Mouse (Mus musculus) MEL (cell line): ENCODE measurements at regions not wholly inside any gene's neighbourhood (a gene's known extent, or its start where the extent isn't known, plus 50 kb on each side); places are given as distances from the start of the nearest gene placed in this dataset.

Experiments used
- DNase-seq: peaks from one replicate; pipeline ENCODE4 v3.0.0; 2011; ENCODE audit warnings: low read depth, low spot score
- H3K27ac ChIP-seq: 2 replicates; pipeline ENCODE4 v1.5.1; 2012; ENCODE audit warnings: low read depth, mild to moderate bottlenecking, control low read depth, low read length, moderate library complexity; ENCODE audit not compliant: control insufficient read depth
- H3K27me3 ChIP-seq, 2 experiments: fragments of 150-350 bp in 1 of 2; sonication (generic) in 1 of 2; 2 replicates each; pipeline ENCODE4 v1.6.1; 2012; ENCODE audit warnings: low read length in 2 of 2, mild to moderate bottlenecking in 2 of 2, improper control_type of control experiment in 1 of 2, moderate library complexity in 1 of 2; ENCODE audit not compliant: insufficient read depth in 2 of 2, control insufficient read depth in 1 of 2
- H3K36me3 ChIP-seq, 2 experiments: 2 replicates each; pipeline ENCODE4 v1.6.1; 2012 to 2014; ENCODE audit warnings: low read length in 2 of 2, improper control_type of control experiment in 1 of 2, inconsistent platforms in 1 of 2, mild to moderate bottlenecking in 1 of 2; ENCODE audit not compliant: insufficient read depth in 2 of 2, control insufficient read depth in 1 of 2
- H3K4me1 ChIP-seq, 2 experiments: fragments of 150-350 bp in 1 of 2; sonication (generic) in 1 of 2; 2 replicates each; pipeline ENCODE4 v1.6.1; 2012; ENCODE audit warnings: low read length in 2 of 2, improper control_type of control experiment in 1 of 2, mild to moderate bottlenecking in 1 of 2; ENCODE audit not compliant: insufficient read depth in 2 of 2, control insufficient read depth in 1 of 2
- H3K4me3 ChIP-seq, 2 experiments: fragments of 150-350 bp in 1 of 2; sonication (generic) in 1 of 2; 2 replicates each; pipeline ENCODE4 v1.5.1; 2012; ENCODE audit warnings: low read depth in 2 of 2, low read length in 2 of 2, mild to moderate bottlenecking in 2 of 2, moderate library complexity in 2 of 2, control low read depth in 1 of 2, improper control_type of control experiment in 1 of 2; ENCODE audit not compliant: control insufficient read depth in 1 of 2, insufficient read depth in 1 of 2
- H3K79me2 ChIP-seq: 2 replicates; pipeline ENCODE4 v1.6.1; 2012; ENCODE audit warnings: mild to moderate bottlenecking, low read length, moderate library complexity; ENCODE audit not compliant: control insufficient read depth, poor library complexity, insufficient read depth
- H3K9ac ChIP-seq: 2 replicates; pipeline ENCODE4 v1.6.1; 2012; ENCODE audit warnings: low read depth, mild to moderate bottlenecking, control low read depth, low read length, moderate library complexity; ENCODE audit not compliant: control insufficient read depth, poor library complexity, severe bottlenecking
- H3K9me3 ChIP-seq: fragments of 150-350 bp; sonication (generic); replicated peaks from 2 replicates; pipeline ENCODE4 v1.6.1; 2012; ENCODE audit warnings: mild to moderate bottlenecking, low read length, improper control_type of control experiment, moderate library complexity; ENCODE audit not compliant: insufficient read depth
- BHLHE40 ChIP-seq: IDR thresholded peaks from 2 replicates; pipeline ENCODE4 v1.6.1; 2012; ENCODE audit warnings: low read depth, mild to moderate bottlenecking, inconsistent platforms, low read length, improper control_type of control experiment, borderline replicate concordance
- CHD1 ChIP-seq: IDR thresholded peaks from 2 replicates; pipeline ENCODE4 v1.6.1; 2012; ENCODE audit warnings: low read depth, mild to moderate bottlenecking, inconsistent platforms, low read length, improper control_type of control experiment
- CHD2 ChIP-seq: IDR thresholded peaks from 2 replicates; pipeline ENCODE4 v1.6.1; 2011; ENCODE audit warnings: low read length, improper control_type of control experiment
- E2F4 ChIP-seq: IDR thresholded peaks from 2 replicates; pipeline ENCODE4 v1.6.1; 2011; ENCODE audit warnings: low read depth, low read length, improper control_type of control experiment, borderline replicate concordance
- ELF1 ChIP-seq: IDR thresholded peaks from 2 replicates; pipeline ENCODE4 v1.6.1; 2014; ENCODE audit warnings: low read depth, mild to moderate bottlenecking, inconsistent platforms, low read length, improper control_type of control experiment, moderate library complexity
- GABPA ChIP-seq: IDR thresholded peaks from 2 replicates; pipeline ENCODE4 v1.6.1; 2012; ENCODE audit warnings: low read depth, mild to moderate bottlenecking, inconsistent platforms, low read length, improper control_type of control experiment, moderate library complexity
- HCFC1 ChIP-seq: IDR thresholded peaks from 2 replicates; pipeline ENCODE4 v1.6.1; 2012; ENCODE audit warnings: low read depth, mild to moderate bottlenecking, inconsistent platforms, low read length, improper control_type of control experiment, moderate library complexity
- MAFK ChIP-seq: IDR thresholded peaks from 2 replicates; pipeline ENCODE4 v1.6.1; 2011; ENCODE audit warnings: low read depth, mild to moderate bottlenecking, low read length, improper control_type of control experiment, borderline replicate concordance
- MAZ ChIP-seq: IDR thresholded peaks from 2 replicates; pipeline ENCODE4 v1.6.1; 2012; ENCODE audit warnings: low read depth, mild to moderate bottlenecking, inconsistent platforms, low read length, improper control_type of control experiment
- MYB ChIP-seq: IDR thresholded peaks from 2 replicates; pipeline ENCODE4 v1.6.1; 2011; ENCODE audit warnings: mild to moderate bottlenecking, low read depth, low read length, improper control_type of control experiment
- MYC ChIP-seq: IDR thresholded peaks from 2 replicates; pipeline ENCODE4 v1.6.1; 2011; ENCODE audit warnings: low read depth, mild to moderate bottlenecking, low read length, improper control_type of control experiment, moderate library complexity
- NRF1 ChIP-seq: IDR thresholded peaks from 2 replicates; pipeline ENCODE4 v1.6.1; 2014; ENCODE audit warnings: low read depth, mild to moderate bottlenecking, inconsistent platforms, low read length, improper control_type of control experiment, moderate library complexity; ENCODE audit not compliant: poor library complexity, insufficient read depth, severe bottlenecking
- POLR2A ChIP-seq, 2 experiments: IDR thresholded peaks; 2 replicates each; pipeline ENCODE4 v1.6.1; 2011 to 2012; ENCODE audit warnings: low read length in 2 of 2, mild to moderate bottlenecking in 2 of 2, control low read depth in 1 of 2, improper control_type of control experiment in 1 of 2, low read depth in 1 of 2, moderate library complexity in 1 of 2; ENCODE audit not compliant: control insufficient read depth in 1 of 2, insufficient read depth in 1 of 2, poor library complexity in 1 of 2
- POLR2AphosphoS5 ChIP-seq: IDR thresholded peaks from 2 replicates; pipeline ENCODE4 v1.6.1; 2012; ENCODE audit warnings: low read depth, borderline replicate concordance, mild to moderate bottlenecking, inconsistent platforms, low read length, moderate library complexity, mixed read lengths
- SIN3A ChIP-seq: IDR thresholded peaks from 2 replicates; pipeline ENCODE4 v1.6.1; 2012; ENCODE audit warnings: low read length, improper control_type of control experiment, inconsistent platforms
- SMC3 ChIP-seq: IDR thresholded peaks from 2 replicates; pipeline ENCODE4 v1.6.1; 2011; ENCODE audit warnings: low read depth, low read length, improper control_type of control experiment
- TAL1 ChIP-seq: IDR thresholded peaks from 2 replicates; pipeline ENCODE4 v1.6.1; 2012; ENCODE audit warnings: mild to moderate bottlenecking, inconsistent platforms, low read length, moderate library complexity, mixed read lengths
- TBP ChIP-seq: IDR thresholded peaks from 2 replicates; pipeline ENCODE4 v1.8.0; 2011; ENCODE audit warnings: low read depth, low read length, improper control_type of control experiment
- TCF12 ChIP-seq: IDR thresholded peaks from 2 replicates; pipeline ENCODE4 v1.6.1; 2014; ENCODE audit warnings: low read depth, mild to moderate bottlenecking, inconsistent platforms, low read length, improper control_type of control experiment, moderate library complexity
- USF1 ChIP-seq: IDR thresholded peaks from 2 replicates; pipeline ENCODE4 v1.6.1; 2014; ENCODE audit warnings: low read depth, mild to moderate bottlenecking, inconsistent platforms, low read length, improper control_type of control experiment, moderate library complexity
- USF2 ChIP-seq, 2 experiments: IDR thresholded peaks; 2 replicates each; pipeline ENCODE4 v1.6.1; 2011 to 2012; ENCODE audit warnings: improper control_type of control experiment in 2 of 2, low read length in 2 of 2, borderline replicate concordance in 1 of 2, inconsistent platforms in 1 of 2, low read depth in 1 of 2, mild to moderate bottlenecking in 1 of 2; ENCODE audit not compliant: insufficient read depth in 1 of 2
- ZC3H11A ChIP-seq: IDR thresholded peaks from 2 replicates; pipeline ENCODE4 v1.6.1; 2012; ENCODE audit warnings: low read depth, mild to moderate bottlenecking, inconsistent platforms, low read length, improper control_type of control experiment
- ZMIZ1 ChIP-seq: IDR thresholded peaks from 2 replicates; pipeline ENCODE4 v1.6.1; 2012; ENCODE audit warnings: low read depth, mild to moderate bottlenecking, inconsistent platforms, low read length, improper control_type of control experiment, moderate library complexity

- Histone ChIP-seq H3K36me3 (no peaks in the 10 kb centered on the region), H3K4me1 (no peaks in the 10 kb centered on the region), H3K27ac (no peak overlapping the region), H3K4me3 (no peak overlapping the region), H3K27me3 (no peaks in the 10 kb centered on the region), H3K79me2 (no peaks in the 10 kb centered on the region), H3K9ac (no peak overlapping the region), H3K9me3 (no peaks in the 10 kb centered on the region)
- no peak for TF ChIP-seq HCFC1
- DNase-seq: no peak
These were observed 952.7 kb downstream of the Poteg start for GRCm38 (mm10) chr8:28400141-28400540.

- DNase-seq: no peak
- H3K4me3 ChIP-seq: no peak overlapping the region
- H3K27ac ChIP-seq: no peak overlapping the region
- TF ChIP-seq TBP: no peak
- no peak for TF ChIP-seq TCF12
- TF ChIP-seq ZMIZ1: no peak
- no peak for TF ChIP-seq TAL1
- TF ChIP-seq CHD2: no peak
- TF ChIP-seq HCFC1: no peak
- TF ChIP-seq NRF1: no peak
- TF ChIP-seq MYC: no peak
- no peak for TF ChIP-seq MAFK
- no peak for TF ChIP-seq E2F4
- no peaks in the 10 kb centered on the region for H3K79me2 ChIP-seq
- H3K9ac ChIP-seq: no peak overlapping the region
- no peaks in the 10 kb centered on the region for H3K4me1 ChIP-seq
- no peaks in the 10 kb centered on the region for H3K9me3 ChIP-seq
- H3K27me3 ChIP-seq: no peaks in the 10 kb centered on the region
- H3K36me3 ChIP-seq: no peaks in the 10 kb centered on the region
These were observed 980.2 kb downstream of the Poteg start for GRCm38 (mm10) chr8:28427544-28428135.

- Histone ChIP-seq H3K9me3 (no peaks in the 10 kb centered on the region), H3K4me3 (no peak overlapping the region), H3K79me2 (no peaks in the 10 kb centered on the region), H3K4me1 (no peaks in the 10 kb centered on the region), H3K27ac (no peak overlapping the region), H3K36me3 (no peaks in the 10 kb centered on the region), H3K9ac (no peak overlapping the region), H3K27me3 (no peaks in the 10 kb centered on the region)
- no peak for TF ChIP-seq MYC
- TF ChIP-seq CHD1: no peak
- no peak for TF ChIP-seq SIN3A
- no peak for TF ChIP-seq BHLHE40
- no peak for TF ChIP-seq USF1
- no peak for TF ChIP-seq TBP
- no peak for TF ChIP-seq TAL1
- TF ChIP-seq ELF1: no peak
- no peak for TF ChIP-seq NRF1
- no peak for TF ChIP-seq POLR2A (IDR thresholded peaks at IDR 0.05; ENCODE audit: control insufficient read depth in 1 of 2, insufficient read depth in 1 of 2, low read depth in 1 of 2, low read length in 2 of 2, poor library complexity in 1 of 2)
- TF ChIP-seq GABPA: no peak
- no peak for TF ChIP-seq POLR2AphosphoS5
- no peak for TF ChIP-seq MAZ
- TF ChIP-seq ZC3H11A: no peak
- TF ChIP-seq USF2 (IDR thresholded peaks at IDR 0.05; ENCODE audit: borderline replicate concordance in 1 of 2, insufficient read depth in 1 of 2, low read depth in 1 of 2, low read length in 2 of 2): no peak
- TF ChIP-seq MAFK: no peak
- TF ChIP-seq MYB: no peak
- TF ChIP-seq SMC3: no peak
- no peak for DNase-seq
These were observed 1025.7 kb downstream of the Poteg start for GRCm38 (mm10) chr8:28473190-28473589.
